Mouse (Mus musculus) erythroblast, embryonic 14.5 days (primary cell): Measurements from ENCODE around the gene Pde1a.

Experiments used
- GATA1 ChIP-seq: IDR thresholded peaks from 2 replicates; pipeline ENCODE4 v1.6.1; 2012; ENCODE audit warnings: low read length, inconsistent platforms, mixed read lengths
- TAL1 ChIP-seq: IDR thresholded peaks from 3 replicates; pipeline ENCODE4 v1.6.1; 2012; ENCODE audit warnings: low read length, inconsistent platforms, mixed read lengths

- TF ChIP-seq TAL1 (no peak), GATA1 (no peak)
These were observed 207.9 kb downstream of the Pde1a start for GRCm38 (mm10) chr2:79921375-79921774.
